Mouse (Mus musculus) adrenal gland, postnatal 25 days (tissue): ENCODE results near the gene Rpl34. TPM values are rescaled to one million over a fixed set of nuclear protein-coding genes. Genes with fewer than 3 reads are reported as not detected.

Experiments used
- total RNA-seq: library from RNA; stranded (reverse); gene quantifications from 2 replicates; pipeline ENCODE4 v1.2.3, GENCODE M21; 2021

Rpl34 gene
- total RNA-seq, 1 experiment from 2014 or later, result 744 TPM

Other genes with a start within 250 kb of the Rpl34 start
- 0.71 and 0.76 TPM in 2 replicates for gene Etnppl, start 113.0 kb downstream of the Rpl34 start, total RNA-seq
- gene Ostc, start 21.0 kb downstream of the Rpl34 start, total RNA-seq, result 85.9 and 89.5 TPM in 2 replicates